Mouse (Mus musculus) neutrophil, adult 65 days (primary cell): ENCODE measurements around the gene Rnaseh2c. TPM values are rescaled to one million over a fixed set of nuclear protein-coding genes. Genes with fewer than 3 reads are reported as not detected.

ENCODE experiments used
- total RNA-seq: library from RNA; stranded (reverse); gene quantifications from 2 replicates; pipeline ENCODE4 v1.2.4, GENCODE M21; 2023

Gene Rnaseh2c
- 134 and 135 TPM in 2 replicates for total RNA-seq

GRCm38 (mm10) chr19:5601752-5602541 lies at the start of gene Rnaseh2c:
TSS of gene Rnaseh2c (plus strand) at chr19:5601873.

DNA sequence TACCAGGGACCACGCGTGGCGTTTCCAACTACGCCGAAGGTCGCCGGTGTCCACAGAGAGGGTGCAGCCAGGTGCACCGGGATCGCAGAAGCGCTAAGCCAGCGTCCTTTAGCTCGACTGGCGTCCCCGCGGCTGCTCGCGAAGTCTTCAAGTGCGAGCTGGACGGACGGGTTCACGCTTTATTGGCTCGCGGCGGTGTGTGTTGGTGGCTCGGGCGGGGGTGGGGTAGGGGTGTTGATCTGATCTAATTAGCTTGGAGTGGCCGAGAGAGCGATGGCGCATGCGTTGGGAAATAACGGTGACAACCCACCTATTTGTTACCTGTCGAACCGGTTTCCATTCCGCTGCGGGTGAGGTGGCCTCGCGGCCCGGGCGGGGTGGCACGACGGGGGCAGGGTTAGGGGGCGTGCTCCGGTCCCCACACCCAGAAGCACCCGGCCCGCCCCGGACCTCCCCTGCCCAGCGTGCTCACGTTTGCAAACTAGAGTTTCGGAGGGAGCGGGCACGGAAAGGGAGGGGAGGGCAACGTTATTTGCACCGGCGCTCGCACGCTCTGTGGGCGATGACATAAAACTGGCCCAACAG lies 41.1 kb upstream of the Rnaseh2c start, which contains the start of gene Ovol1:
Ovol1 (minus strand) TSS at position 190 of the 585 bp plus-strand sequence.

DNA sequence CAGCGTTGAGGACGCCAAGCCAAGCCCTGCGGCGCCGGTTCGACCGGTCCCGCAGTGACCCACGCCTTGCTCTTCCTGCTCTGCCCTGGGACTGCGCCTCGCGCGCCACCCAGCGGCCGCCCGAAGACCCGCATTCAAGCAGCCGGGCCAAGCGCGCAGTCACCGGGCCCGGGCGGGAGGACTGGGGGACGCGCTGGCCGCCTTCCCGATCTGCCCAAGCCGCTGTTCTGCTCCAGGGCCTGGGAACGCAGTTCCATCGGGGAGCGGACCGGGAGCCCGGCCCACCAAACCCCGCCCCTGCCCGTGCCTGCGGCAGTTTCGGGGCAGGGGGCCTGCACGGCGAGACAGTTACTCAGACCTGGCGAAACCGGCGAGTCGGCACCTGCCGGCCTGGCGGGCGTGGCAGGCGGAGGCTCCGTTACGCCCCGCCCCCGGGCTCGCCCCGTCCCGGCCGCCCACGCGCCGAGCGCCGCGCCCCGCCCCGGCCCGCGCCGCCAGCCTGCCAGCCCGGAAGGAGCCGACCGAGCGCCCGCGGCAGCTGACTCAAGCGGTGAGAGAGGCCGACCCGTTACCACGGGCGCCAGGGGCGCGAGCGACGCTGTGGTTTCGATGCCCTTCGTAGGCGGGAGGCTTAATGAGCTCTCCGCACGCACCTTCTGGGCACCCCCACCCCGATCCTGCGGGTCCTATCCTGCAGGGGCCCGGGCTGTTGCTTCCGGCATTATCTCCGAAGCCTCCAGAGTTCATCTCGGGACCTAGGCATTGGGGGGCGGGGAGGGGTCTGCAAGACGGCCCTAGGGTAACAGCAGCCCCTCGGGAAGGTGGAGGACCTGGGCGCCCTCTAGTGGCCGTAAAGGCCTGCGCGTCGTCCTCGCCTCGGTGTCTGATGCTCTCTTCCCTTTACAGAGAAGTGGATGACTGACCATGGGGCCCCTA lies 33.9 kb upstream of the Rnaseh2c start, which contains the start of gene Ap5b1:
Ap5b1 (plus strand) TSS at position 492 of the 936 bp plus-strand sequence.

DNA sequence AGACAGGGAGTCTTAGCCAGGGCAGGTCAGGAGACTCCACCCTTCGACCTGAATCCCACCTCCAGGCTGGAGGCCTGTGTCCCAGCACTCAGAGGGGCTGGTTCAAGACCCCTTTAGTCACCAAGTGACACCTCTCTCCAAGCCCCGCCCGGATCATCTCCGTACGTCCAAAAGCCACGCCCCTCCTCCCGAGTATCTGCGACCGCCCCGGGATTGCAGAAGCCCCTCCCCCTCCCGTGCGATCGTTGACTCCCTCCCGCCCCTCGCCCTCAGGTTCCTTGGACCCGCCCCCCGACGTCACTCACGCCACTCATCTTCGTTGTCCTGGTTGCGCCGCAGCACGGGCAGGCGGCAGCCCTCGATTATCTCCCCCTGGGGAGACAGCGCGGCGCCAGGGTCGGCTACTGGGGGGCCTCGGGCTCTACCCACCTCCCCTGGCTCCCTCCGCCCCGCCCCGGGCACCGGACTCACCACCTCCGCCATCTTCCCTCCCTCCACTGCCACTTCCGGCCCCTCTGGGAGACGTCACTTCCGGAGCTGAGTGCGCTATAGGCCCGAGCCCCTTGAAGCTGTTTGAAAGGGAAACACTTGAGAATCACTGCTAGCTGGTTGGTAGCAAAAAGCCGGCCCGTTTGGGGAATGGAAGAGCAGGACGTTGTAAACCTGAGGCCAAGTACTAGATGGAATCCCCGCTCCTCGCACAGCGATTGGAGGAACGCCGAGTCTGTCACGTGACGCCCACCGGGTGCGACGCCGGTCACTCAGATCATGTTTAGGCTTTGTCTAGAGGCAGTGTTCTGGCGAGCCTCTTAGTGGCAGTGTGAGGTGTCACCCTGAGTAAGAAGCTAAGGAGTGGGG lies 8.1 kb downstream of the Rnaseh2c start, which contains the start of gene Kat5:
Kat5 (minus strand) TSS at position 691 of the 858 bp plus-strand sequence.

GRCm38 (mm10) chr19:5637069-5638047 lies 35.7 kb downstream of the Rnaseh2c start, which contains the start of gene Rela:
TSS of gene Rela (plus strand) at chr19:5637483.

Other genes with a start within 250 kb of the Rnaseh2c start
- 25.6 and 30.1 TPM in 2 replicates for gene Eif1ad, start 235.1 kb upstream of the Rnaseh2c start, total RNA-seq
- gene Banf1, start 234.7 kb upstream of the Rnaseh2c start, total RNA-seq, result 53.8 TPM in 2 replicates
- gene Sart1, start 213.2 kb upstream of the Rnaseh2c start, total RNA-seq, result 131 and 134 TPM in 2 replicates
- gene Tsga10ip, start 199.3 kb upstream of the Rnaseh2c start, total RNA-seq, result 0.95 TPM in 1 of 2 replicates, not detected in the other
- 102 and 116 TPM in 2 replicates for gene Drap1, start 176.9 kb upstream of the Rnaseh2c start, total RNA-seq
- 30.0 and 39.2 TPM in 2 replicates for gene AI837181, start 176.7 kb upstream of the Rnaseh2c start, total RNA-seq
- gene Fosl1, start 154.3 kb upstream of the Rnaseh2c start, total RNA-seq, result 73.4 and 88.0 TPM in 2 replicates
- gene Ccdc85b, start 144.0 kb upstream of the Rnaseh2c start, total RNA-seq, result 0.98 and 1.6 TPM in 2 replicates
- 48.7 and 54.0 TPM in 2 replicates for gene Fibp, start 141.3 kb upstream of the Rnaseh2c start, total RNA-seq
- gene Ctsw, start 133.4 kb upstream of the Rnaseh2c start, total RNA-seq, result 0.51 TPM in 1 of 2 replicates, not detected in the other
- gene Efemp2, start 127.9 kb upstream of the Rnaseh2c start, total RNA-seq, result 0.79 TPM in 1 of 2 replicates, not detected in the other
- gene Mus81, start 113.5 kb upstream of the Rnaseh2c start, total RNA-seq, result 11.7 and 16.5 TPM in 2 replicates
- 1,517 and 1,622 TPM in 2 replicates for gene Cfl1, start 111.4 kb upstream of the Rnaseh2c start, total RNA-seq
- not detected in 2 replicates for gene 1700020D05Rik, start 98.1 kb upstream of the Rnaseh2c start, total RNA-seq
- gene Snx32, start 91.3 kb upstream of the Rnaseh2c start, total RNA-seq, result 1.5 and 2.2 TPM in 2 replicates
- gene Ovol1, start 41.2 kb upstream of the Rnaseh2c start, total RNA-seq, result 0.16 TPM in 1 of 2 replicates, not detected in the other
- 59.9 and 83.2 TPM in 2 replicates for gene Ap5b1, start 33.8 kb upstream of the Rnaseh2c start, total RNA-seq
- 84.1 and 85.2 TPM in 2 replicates for gene Kat5, start 8.4 kb downstream of the Rnaseh2c start, total RNA-seq
- 91.9 and 100 TPM in 2 replicates for gene Rela, start 35.6 kb downstream of the Rnaseh2c start, total RNA-seq
- gene Sipa1, start 61.8 kb downstream of the Rnaseh2c start, total RNA-seq, result 199 and 219 TPM in 2 replicates
- gene Map3k11, start 86.9 kb downstream of the Rnaseh2c start, total RNA-seq, result 78.5 and 101 TPM in 2 replicates
- gene Pcnx3, start 87.0 kb downstream of the Rnaseh2c start, total RNA-seq, result 60.5 and 93.2 TPM in 2 replicates
- gene Kcnk7, start 102.5 kb downstream of the Rnaseh2c start, total RNA-seq, result not detected in 2 replicates
- gene Ehbp1l1, start 124.4 kb downstream of the Rnaseh2c start, total RNA-seq, result 131 and 170 TPM in 2 replicates
- gene Fam89b, start 127.8 kb downstream of the Rnaseh2c start, total RNA-seq, result 46.0 and 48.4 TPM in 2 replicates
- gene Ltbp3, start 139.0 kb downstream of the Rnaseh2c start, total RNA-seq, result 1.1 and 1.7 TPM in 2 replicates
- gene Scyl1, start 169.5 kb downstream of the Rnaseh2c start, total RNA-seq, result 52.7 and 72.2 TPM in 2 replicates